Mouse (Mus musculus) embryonic facial prominence, embryonic 11.5 days (tissue): ENCODE measurements around the gene Olfr224. TPM values are rescaled to one million over a fixed set of nuclear protein-coding genes. Genes with fewer than 3 reads are reported as not detected.

Experiments
- ATAC-seq: fragments of 200-750 bp; cut with Nextera tagmentation; replicated peaks from 2 replicates; pipeline ENCODE4 v1.8.0; 2017; ENCODE audit warnings: low read depth; ENCODE audit not compliant: insufficient number of reproducible peaks, low FRiP score, low TSS enrichment
- DNase-seq: peaks from one replicate; pipeline ENCODE4 v3.0.0-alpha.2; 2015; ENCODE audit warnings: low spot score
- H3K27ac ChIP-seq: fragments of 300-500 bp; sonication (generic); replicated peaks from 2 replicates; pipeline ENCODE4 v1.5.1; 2014; ENCODE audit warnings: mild to moderate bottlenecking, low read depth, low read length, control low read depth
- H3K27me3 ChIP-seq: fragments of 300-500 bp; sonication (generic); 2 replicates; pipeline ENCODE4 v1.6.1; 2014; ENCODE audit warnings: mild to moderate bottlenecking, low read length, moderate library complexity, mixed read lengths; ENCODE audit not compliant: control insufficient read depth, insufficient read depth
- H3K36me3 ChIP-seq: fragments of 300-500 bp; sonication (generic); replicated peaks from 2 replicates; pipeline ENCODE4 v1.6.1; 2014; ENCODE audit warnings: low read depth, mild to moderate bottlenecking, low read length, moderate library complexity, mixed read lengths; ENCODE audit not compliant: control insufficient read depth, insufficient read depth
- H3K4me1 ChIP-seq: fragments of 300-500 bp; sonication (generic); 2 replicates; pipeline ENCODE4 v1.6.1; 2014; ENCODE audit warnings: low read length, mixed read lengths; ENCODE audit not compliant: control insufficient read depth, insufficient read depth
- H3K4me2 ChIP-seq: fragments of 300-500 bp; sonication (generic); 2 replicates; pipeline ENCODE4 v1.6.1; 2014; ENCODE audit warnings: low read depth, mild to moderate bottlenecking, control low read depth, low read length, moderate library complexity
- H3K4me3 ChIP-seq: fragments of 300-500 bp; sonication (generic); 2 replicates; pipeline ENCODE4 v1.5.1; 2014; ENCODE audit warnings: low read depth, low read length, control low read depth
- H3K9ac ChIP-seq: fragments of 300-500 bp; sonication (generic); replicated peaks from 2 replicates; pipeline ENCODE4 v1.6.1; 2014; ENCODE audit warnings: mild to moderate bottlenecking, control low read depth, low read length
- H3K9me3 ChIP-seq: fragments of 300-500 bp; sonication (generic); replicated peaks from 2 replicates; pipeline ENCODE4 v1.6.1; 2016; ENCODE audit warnings: mild to moderate bottlenecking, low read length, inconsistent platforms, mixed read lengths; ENCODE audit not compliant: control insufficient read depth
- WGBS: fragments of 180-500 bp; shearing (Covaris S2); extraction: QIAGEN DNeasy Blood & Tissue Kit; methylation state at CpG from one replicate; pipeline ENCODE4 v1.1.7; 2014; 5-methylcytosine and 5-hydroxymethylcytosine counted together
- polyA plus RNA-seq: library from polyadenylated mRNA; unstranded; fragments of >200 nt; fragmentation: Nextera tagmentation; extraction: Ambion mirVana; gene quantifications from 2 replicates; pipeline ENCODE4 v1.2.1, GENCODE M21; 2014

The Olfr224 gene
- polyA plus RNA-seq, 1 experiment from 2014 or later = not detected

GRCm38 (mm10) chr11:58605228-58605627, 34.9 kb upstream of the Olfr224 start:
- DNase-seq (no peak), ATAC-seq (no peak)
- H3K4me3 ChIP-seq = no peak overlapping the region
- H3K27ac ChIP-seq = no peak overlapping the region
- H3K36me3 ChIP-seq = no peaks in the 10 kb centered on the region
- H3K4me1 ChIP-seq = no peaks in the 10 kb centered on the region
- H3K9me3 ChIP-seq = no peaks in the 10 kb centered on the region
- no peaks in the 10 kb centered on the region for H3K27me3 ChIP-seq
- H3K4me2 ChIP-seq = no peak overlapping the region; the same call in 1 of the 2 replicates
- no peak overlapping the region for H3K9ac ChIP-seq
- WGBS = 87% methylated on average over 3 of the region's 3 CpGs

GRCm38 (mm10) chr11:58604688-58605087, 34.3 kb upstream of the Olfr224 start:
- 69% methylated on average over 2 of the region's 2 CpGs for WGBS
- Histone ChIP-seq H3K27me3 (no peaks in the 10 kb centered on the region), H3K9ac (no peak overlapping the region), H3K36me3 (no peaks in the 10 kb centered on the region), H3K27ac (no peak overlapping the region), H3K4me2 (no peak overlapping the region; the same call in 1 of the 2 replicates), H3K9me3 (no peaks in the 10 kb centered on the region), H3K4me3 (no peak overlapping the region), H3K4me1 (no peaks in the 10 kb centered on the region)
- ATAC-seq = no peak
- DNase-seq = no peak

GRCm38 (mm10) chr11:58602800-58603560, 32.6 kb upstream of the Olfr224 start:
- Histone ChIP-seq H3K9ac (no peak overlapping the region), H3K36me3 (no peaks in the 10 kb centered on the region), H3K4me2 (no peak overlapping the region), H3K9me3 (no peaks in the 10 kb centered on the region), H3K4me3 (no peak overlapping the region), H3K27me3 (no peaks in the 10 kb centered on the region), H3K27ac (no peak overlapping the region), H3K4me1 (no peaks in the 10 kb centered on the region)
- 74% methylated on average over 6 of the region's 6 CpGs for WGBS
- no peak for DNase-seq
- ATAC-seq = no peak

- Histone ChIP-seq H3K4me1 (no peaks in the 10 kb centered on the region), H3K27ac (no peak overlapping the region), H3K9me3 (no peaks in the 10 kb centered on the region), H3K36me3 (no peaks in the 10 kb centered on the region), H3K27me3 (no peaks in the 10 kb centered on the region), H3K4me2 (no peak overlapping the region), H3K4me3 (no peak overlapping the region), H3K9ac (no peak overlapping the region)
- ATAC-seq (no peak), DNase-seq (no peak)
These were observed 31.7 kb upstream of the Olfr224 start for GRCm38 (mm10) chr11:58602062-58602461.

- WGBS = 87% methylated on average over 13 of the region's 13 CpGs
These were observed 27.5 kb upstream of the Olfr224 start for GRCm38 (mm10) chr11:58597837-58598236.

GRCm38 (mm10) chr11:58594814-58595213, 24.5 kb upstream of the Olfr224 start, which contains the start of gene Olfr324:
Gene Olfr324, plus strand, starts transcription at chr11:58595114.
- ATAC-seq = no peak
- no peak within 1 kb of the TSS for H3K9ac ChIP-seq
- DNase-seq = no peak
- no peak within 1 kb of the TSS for H3K27ac ChIP-seq
- no peaks in the 10 kb centered on the region for H3K9me3 ChIP-seq
- no peaks in the 10 kb centered on the region for H3K4me1 ChIP-seq
- H3K36me3 ChIP-seq = no peaks in the 10 kb centered on the region
- WGBS = 83% methylated on average over 6 of the region's 6 CpGs
- H3K27me3 ChIP-seq = no peaks in the 10 kb centered on the region
- no peak within 1 kb of the TSS for H3K4me3 ChIP-seq
- H3K4me2 ChIP-seq = no peak within 1 kb of the TSS

More at GRCm38 (mm10) chr11:58597837-58598236, 27.5 kb upstream of the Olfr224 start:
- Histone ChIP-seq H3K4me1 (no peaks in the 10 kb centered on the region), H3K9me3 (no peaks in the 10 kb centered on the region), H3K4me3 (no peak overlapping the region), H3K9ac (no peak overlapping the region), H3K4me2 (no peak overlapping the region), H3K27ac (no peak overlapping the region), H3K36me3 (no peaks in the 10 kb centered on the region), H3K27me3 (no peaks in the 10 kb centered on the region)
- ATAC-seq = no peak
- no peak for DNase-seq

GRCm38 (mm10) chr11:58588620-58589250, 18.4 kb upstream of the Olfr224 start:
- H3K9me3 ChIP-seq = no peaks in the 10 kb centered on the region
- no peak for ATAC-seq
- DNase-seq = no peak
- H3K4me1 ChIP-seq = no peaks in the 10 kb centered on the region
- no peak overlapping the region for H3K4me2 ChIP-seq
- H3K27ac ChIP-seq = no peak overlapping the region
- H3K4me3 ChIP-seq = no peak overlapping the region
- no peaks in the 10 kb centered on the region for H3K36me3 ChIP-seq
- H3K9ac ChIP-seq = no peak overlapping the region
- 68% methylated on average over 3 of the region's 3 CpGs for WGBS
- no peaks in the 10 kb centered on the region for H3K27me3 ChIP-seq

- no peaks in the 10 kb centered on the region for H3K9me3 ChIP-seq
- peak; percentile 54 for DNase-seq
- ATAC-seq = no peak
- H3K27me3 ChIP-seq = no peaks in the 10 kb centered on the region
- 72% methylated on average over 7 of the region's 7 CpGs for WGBS
- no peaks in the 10 kb centered on the region for H3K36me3 ChIP-seq
- H3K9ac ChIP-seq = no peak overlapping the region
- H3K27ac ChIP-seq = no peak overlapping the region
- H3K4me3 ChIP-seq = no peak overlapping the region
- no peak overlapping the region for H3K4me2 ChIP-seq
- H3K4me1 ChIP-seq = no peaks in the 10 kb centered on the region
These were observed 17.6 kb upstream of the Olfr224 start for GRCm38 (mm10) chr11:58587898-58588348.
